Mouse (Mus musculus): ENCODE results near the gene Cmtm7. TPM values are rescaled to one million over a fixed set of nuclear protein-coding genes. Genes with fewer than 3 reads are reported as not detected.

Cmtm7 gene
- total RNA-seq, 2 experiments from 2014 or later = 84.2 to 111 TPM

DNA sequence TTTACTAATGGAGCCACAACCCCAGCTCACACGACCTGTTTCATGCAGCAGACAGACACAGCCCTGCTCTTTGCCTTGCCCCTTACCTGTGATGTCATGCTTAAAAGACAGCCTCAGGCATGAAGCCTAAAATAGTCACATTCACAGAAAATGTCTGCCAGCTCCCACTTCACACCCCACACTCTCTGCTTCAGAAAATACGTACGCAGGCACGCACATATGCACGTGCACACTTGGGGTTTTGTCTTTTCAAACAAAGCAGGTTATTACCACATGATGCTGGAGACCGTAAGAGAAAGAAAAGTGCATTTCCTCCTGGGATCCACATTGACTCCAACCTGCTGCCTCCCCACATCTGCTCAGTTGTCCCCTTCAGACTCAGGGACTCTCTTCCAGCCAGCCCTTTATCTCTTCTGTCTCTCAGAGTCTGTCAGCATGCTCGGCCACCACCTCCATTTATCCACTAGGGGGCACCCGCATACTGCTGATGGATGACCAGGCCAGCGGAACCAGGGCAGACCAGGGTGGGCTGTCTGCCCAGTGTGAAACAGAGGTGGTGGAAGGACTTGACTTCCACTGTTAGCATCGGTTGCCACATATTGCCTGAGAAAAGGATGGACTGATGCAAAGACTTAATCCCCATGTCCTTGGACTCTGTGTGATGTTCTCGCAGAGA lies 15.8 kb upstream of the Cmtm7 start:
- peak; percentile 77 for ATAC-seq (replicated peaks; ENCODE audit: low FRiP score, poor library complexity, severe bottlenecking)

DNA sequence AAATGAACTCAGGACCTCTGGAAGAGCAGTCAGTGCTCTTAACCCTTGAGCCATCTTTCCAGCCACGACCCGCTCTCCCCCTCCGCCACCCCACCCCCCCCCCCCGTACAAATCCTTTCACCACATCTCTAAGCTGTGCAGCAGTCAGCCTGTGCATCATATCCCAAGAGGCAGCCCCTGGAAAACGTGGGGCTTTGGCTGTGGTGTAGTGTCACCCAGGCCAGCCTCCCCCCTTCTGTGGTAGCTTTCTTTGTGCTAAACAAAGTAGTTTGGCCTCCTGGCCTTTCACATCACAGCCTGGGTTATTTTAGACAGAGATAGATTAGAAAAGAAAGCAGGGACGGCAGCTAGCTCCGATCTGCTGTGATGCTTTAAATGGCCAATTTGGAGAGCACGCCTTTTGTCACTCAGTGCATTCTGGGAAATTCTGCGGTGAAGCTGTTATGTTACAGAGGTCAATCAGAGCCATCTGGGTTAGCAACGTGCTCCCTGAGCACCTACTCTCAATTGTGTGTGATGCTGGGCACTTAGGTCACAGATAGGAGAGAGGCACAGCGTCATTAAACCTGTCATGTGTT lies 14.9 kb upstream of the Cmtm7 start:
- no peak for ATAC-seq (replicated peaks; ENCODE audit: low FRiP score, poor library complexity, severe bottlenecking)

DNA sequence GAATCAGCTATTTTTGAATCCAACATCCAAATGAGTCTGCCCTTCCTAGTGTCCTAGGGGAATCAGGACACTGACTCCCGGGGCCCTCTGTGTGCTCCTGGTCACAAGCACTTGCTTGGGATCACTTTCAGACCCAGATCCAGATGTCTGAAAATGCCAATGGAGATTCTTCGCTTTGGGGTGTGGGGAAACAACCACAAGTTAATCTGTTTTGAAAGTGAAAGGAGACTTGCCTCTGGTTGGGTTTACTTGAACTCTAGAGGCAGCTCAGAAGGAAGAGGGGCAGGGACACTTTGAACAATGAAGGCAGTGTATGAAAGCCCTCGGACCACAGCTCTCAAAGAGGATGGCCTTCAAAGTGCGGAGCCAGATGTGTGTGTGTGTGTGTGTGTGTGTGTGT lies 12.8 kb upstream of the Cmtm7 start:
- ATAC-seq (replicated peaks; ENCODE audit: low FRiP score, poor library complexity, severe bottlenecking) = no peak

DNA sequence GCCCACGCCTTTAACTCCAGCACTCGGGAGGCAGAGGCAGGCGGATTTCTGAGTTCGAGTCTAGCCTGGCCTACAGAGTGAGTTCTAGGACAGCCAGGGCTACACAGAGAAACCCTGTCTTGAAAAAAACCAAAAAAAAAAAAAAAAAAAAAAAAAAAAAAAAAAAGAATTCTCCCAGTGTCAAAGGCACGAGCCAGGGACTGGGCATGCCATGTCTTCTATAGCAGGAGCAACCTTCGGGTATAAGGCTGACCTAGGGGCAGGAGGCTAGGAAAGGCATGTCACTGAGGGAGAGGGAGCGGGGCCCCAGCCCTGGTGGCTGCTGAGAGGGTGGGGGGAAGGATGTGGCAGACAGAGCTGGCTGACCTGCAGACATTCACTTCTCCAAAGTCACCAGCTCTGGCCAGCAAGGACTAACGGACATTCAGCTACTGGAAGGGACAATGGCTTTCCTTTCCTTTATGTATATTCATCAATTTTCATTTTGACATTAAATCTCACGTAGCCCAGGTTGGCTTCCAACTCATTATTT lies 12.2 kb upstream of the Cmtm7 start:
- ATAC-seq (replicated peaks; ENCODE audit: low FRiP score, poor library complexity, severe bottlenecking) = no peak

DNA sequence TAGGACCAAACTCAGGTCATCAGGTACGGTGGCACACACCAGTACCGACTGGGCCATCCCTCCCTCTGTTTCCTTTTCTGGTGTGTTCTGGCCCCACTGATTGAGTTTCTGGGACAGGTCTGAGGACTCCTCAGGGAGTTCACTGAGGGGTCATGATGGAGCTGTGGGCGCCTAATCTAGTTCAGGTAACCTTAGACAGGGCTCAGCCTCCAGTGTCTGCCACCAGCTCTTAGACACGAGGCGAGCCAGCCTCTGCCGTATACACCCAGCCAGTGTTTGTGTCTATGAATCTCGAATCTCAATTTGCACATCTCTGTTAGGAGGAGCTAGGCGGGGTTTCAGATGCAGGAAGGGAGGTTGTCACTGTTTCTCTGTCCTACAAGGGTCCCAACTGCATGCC lies 8.3 kb upstream of the Cmtm7 start:
- no peak for ATAC-seq (replicated peaks; ENCODE audit: low FRiP score, poor library complexity, severe bottlenecking)

DNA sequence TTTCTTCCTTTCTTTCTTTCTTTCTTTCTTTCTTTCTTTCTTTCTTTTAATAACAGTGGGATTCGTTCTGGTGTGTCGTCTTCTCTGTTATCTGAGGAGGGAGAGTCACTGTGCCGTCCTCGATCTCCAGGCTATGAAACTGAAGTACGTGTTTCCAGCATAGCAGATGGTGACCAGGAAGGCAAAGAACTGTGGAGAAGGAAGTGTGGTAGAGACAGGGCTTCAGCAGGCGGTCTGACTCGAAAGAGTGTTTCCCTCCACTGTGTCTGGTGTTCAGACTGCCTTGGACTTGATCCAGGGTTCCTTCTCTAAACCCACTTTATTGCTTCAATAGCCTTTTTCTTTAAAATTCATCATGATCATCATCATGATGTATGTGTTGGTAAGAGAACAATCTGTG lies 7.9 kb upstream of the Cmtm7 start:
- no peak for ATAC-seq (replicated peaks; ENCODE audit: low FRiP score, poor library complexity, severe bottlenecking)

DNA sequence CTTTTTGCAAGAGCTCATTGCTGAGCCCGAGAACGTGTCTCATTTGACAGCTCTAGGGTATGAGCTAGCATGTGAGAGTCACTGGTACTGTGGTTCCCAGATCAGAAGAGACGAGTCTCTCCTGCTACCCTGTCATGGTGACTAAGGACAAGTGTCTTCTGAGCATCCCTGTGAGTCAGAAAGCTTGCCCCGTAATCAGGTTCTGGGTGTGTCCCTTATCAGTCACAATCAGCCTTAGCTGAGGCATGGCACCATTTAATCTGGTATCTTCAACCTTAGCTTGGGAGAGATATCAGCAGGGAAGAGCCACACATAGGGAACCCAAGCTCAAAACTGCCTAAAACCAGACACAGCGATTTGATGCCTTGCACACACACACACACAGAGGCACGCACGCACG lies 7.0 kb upstream of the Cmtm7 start:
- no peak for ATAC-seq (replicated peaks; ENCODE audit: low FRiP score, poor library complexity, severe bottlenecking)

DNA sequence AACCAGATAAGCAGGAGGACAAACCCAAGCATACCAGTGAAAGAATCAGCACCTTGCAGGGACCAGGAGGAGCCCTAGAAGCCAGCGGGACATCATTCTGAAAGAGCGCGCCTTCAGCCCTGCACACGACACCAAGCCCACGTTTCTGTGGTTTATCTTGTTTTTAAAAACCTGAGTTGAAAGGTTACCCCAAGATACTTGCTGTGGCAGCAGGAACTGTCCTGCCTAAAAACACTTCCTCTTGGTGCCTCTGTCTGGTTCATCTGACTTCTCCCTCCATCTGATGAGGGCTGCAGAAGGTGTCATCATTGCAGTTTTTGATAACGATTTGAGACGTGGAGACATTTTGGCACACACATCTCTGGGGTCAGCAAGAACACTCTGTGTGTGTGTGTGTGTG lies 6.1 kb upstream of the Cmtm7 start:
- no peak for ATAC-seq (replicated peaks; ENCODE audit: low FRiP score, poor library complexity, severe bottlenecking)

DNA sequence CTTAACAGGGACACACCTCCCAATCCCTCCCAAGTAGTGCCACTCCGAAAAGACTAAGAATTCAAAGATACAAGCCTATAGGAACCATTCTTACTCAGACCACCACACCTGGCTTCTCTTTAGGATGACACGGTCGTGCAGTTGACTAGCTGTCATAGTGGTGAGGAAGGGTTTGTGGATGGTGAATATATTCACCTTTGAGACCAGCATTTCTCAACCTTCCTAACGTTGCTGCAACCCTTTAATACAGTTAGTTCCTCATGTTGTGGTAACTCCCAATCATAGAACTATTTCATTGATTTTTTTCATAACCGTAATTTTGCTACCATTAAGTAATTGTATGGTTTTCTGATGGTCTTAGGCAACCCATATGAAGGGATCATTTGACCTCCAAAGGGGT lies 5.5 kb upstream of the Cmtm7 start:
- no peak for ATAC-seq (replicated peaks; ENCODE audit: low FRiP score, poor library complexity, severe bottlenecking)

DNA sequence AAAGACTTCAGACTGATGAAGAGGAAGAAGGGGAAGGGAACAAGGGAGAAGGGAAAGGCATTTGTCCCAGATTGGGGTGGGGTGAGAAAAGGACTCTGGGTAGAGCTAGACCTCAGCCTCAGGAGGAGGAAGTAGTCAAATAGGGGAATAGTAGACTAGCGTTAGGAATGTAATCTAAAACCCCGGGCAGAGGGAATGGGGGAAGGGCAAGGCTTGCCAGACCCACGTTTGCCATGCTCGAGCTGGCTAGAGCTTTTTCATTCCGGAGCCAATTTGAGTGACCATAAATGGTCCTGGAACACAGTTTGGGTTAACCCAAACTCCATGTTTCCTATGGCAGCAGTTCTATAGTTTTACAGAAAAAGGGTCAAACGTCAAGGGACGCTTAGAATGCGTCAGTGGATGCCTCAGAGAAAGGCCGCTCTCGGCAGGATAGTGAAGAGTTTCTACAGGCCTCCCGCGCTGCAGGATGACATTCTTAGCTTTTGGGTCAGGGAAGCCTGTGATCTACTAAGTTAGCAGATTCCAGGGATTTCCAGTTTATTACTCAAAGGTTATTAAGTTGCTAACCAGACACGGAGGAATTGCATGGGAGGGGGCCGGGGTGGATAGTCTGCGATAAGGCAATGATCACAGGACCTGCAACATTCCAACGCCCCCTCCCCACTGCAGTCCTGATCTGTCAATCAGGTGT lies 3.9 kb upstream of the Cmtm7 start:
- ATAC-seq (replicated peaks; ENCODE audit: low FRiP score, poor library complexity, severe bottlenecking) = no peak

DNA sequence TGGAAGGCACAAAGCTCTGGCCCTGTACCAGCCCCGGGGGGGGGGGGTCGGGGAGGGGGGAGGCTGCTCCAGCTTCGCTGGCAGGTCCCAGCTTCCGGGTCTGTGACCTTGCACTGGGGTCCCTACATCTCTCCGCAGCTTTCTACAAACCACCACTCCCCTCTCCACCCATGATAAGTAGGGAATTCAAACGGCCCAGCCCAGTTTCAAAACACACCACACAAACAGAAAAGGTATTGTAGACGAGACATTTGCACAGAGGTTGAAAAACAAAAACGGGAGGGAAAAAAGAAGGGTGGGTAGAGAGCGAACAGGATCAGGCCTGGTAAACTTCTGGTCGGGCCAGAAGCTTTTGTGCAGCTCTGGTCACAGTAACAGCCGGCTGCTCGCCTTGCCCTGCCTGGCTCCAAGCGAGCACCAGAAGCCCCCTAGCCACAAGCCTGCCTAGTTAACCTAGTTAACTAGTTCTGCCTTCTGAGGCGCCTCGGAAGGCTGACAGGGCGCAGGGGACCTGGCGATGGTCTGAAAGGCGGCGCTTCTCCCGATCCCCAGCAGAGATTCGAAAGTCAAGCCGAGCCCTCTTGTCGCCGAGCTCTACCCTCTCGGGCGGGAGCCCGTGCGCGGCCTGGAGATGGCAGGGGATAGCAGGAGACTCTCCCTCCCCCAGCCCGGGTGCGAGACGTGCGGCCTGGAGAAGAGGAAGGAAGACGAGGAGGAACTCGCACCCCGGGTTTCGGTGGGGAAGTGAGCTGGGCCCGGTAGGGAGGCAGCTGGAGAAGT lies 720 bp downstream of the Cmtm7 start:
- ATAC-seq (replicated peaks; ENCODE audit: low FRiP score, poor library complexity, severe bottlenecking) = 0 out of 2 replicates have a peak, but pooled peaks have one; percentile 18

DNA sequence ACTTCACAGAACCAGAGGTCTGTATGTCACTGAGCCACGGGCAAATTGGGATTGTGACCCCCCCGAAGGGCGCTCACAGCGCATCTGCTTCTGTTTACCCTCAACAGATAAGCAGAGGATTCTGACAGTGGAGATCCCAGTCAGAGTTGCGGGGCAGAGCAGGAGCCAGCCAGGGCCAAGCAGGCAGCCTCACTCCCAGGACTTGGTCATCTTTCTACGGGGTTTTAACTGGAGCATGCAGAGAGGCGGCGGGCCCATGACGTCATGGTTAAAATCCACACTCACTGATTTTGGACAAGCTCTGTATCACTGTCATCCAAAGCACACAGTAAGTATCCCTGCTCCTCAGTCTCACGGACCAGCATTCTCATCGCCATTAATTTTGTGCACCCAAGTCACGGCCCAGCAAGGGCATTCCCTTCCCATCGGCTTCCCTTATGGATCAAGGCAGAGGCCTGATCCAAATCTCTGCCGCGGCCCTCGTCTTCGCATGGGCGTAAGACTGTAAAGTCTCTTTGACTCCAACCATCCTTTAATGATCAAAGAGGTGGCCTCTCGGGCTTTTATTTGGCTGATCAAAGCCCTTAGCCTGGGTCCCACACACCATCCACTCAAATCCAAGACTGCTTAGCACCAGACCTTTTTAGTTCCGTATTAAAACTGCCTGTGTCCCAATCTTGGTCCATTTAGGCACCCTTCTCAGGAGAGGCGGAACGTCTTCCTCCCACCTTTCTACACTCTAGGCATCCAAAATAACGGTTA lies 1.5 kb downstream of the Cmtm7 start:
- ATAC-seq (replicated peaks; ENCODE audit: low FRiP score, poor library complexity, severe bottlenecking) = no peak

DNA sequence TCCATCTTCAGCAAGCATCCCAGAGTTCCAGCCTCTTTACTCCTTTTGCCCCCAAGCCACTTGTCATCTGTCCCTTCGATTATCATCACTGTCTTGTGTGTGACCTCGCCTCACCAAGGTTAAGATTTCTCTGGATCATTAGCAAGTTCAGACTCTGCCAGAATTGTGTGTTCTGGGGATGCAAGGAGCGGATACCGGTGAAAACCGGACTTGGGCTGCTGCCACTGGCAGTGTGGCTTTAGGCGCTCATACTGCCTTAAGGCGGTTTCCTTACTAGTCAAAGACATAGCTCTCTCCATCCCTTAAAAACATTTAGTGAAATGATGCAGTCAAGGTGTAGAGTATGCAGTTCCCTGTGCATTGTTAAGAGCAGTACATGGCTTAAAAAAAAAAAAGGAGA lies 2.8 kb downstream of the Cmtm7 start:
- ATAC-seq (replicated peaks; ENCODE audit: low FRiP score, poor library complexity, severe bottlenecking) = no peak

DNA sequence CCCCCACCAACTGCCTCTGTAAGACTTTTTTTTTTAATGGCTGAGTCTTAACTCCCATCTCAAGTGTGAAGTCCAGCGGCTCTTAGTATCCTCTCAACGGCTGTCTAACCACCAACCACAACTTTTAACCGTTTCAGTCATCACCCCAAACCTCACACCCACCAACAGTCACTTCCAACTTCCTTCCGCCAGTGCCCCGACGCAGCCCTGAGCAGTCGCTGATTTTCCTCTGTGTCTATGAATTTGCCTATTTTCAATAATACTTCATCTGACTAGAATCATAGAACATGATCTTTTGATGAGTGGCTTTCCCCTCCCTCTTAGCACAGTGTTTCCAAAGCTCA lies 3.6 kb downstream of the Cmtm7 start:
- ATAC-seq (replicated peaks; ENCODE audit: low FRiP score, poor library complexity, severe bottlenecking) = no peak

DNA sequence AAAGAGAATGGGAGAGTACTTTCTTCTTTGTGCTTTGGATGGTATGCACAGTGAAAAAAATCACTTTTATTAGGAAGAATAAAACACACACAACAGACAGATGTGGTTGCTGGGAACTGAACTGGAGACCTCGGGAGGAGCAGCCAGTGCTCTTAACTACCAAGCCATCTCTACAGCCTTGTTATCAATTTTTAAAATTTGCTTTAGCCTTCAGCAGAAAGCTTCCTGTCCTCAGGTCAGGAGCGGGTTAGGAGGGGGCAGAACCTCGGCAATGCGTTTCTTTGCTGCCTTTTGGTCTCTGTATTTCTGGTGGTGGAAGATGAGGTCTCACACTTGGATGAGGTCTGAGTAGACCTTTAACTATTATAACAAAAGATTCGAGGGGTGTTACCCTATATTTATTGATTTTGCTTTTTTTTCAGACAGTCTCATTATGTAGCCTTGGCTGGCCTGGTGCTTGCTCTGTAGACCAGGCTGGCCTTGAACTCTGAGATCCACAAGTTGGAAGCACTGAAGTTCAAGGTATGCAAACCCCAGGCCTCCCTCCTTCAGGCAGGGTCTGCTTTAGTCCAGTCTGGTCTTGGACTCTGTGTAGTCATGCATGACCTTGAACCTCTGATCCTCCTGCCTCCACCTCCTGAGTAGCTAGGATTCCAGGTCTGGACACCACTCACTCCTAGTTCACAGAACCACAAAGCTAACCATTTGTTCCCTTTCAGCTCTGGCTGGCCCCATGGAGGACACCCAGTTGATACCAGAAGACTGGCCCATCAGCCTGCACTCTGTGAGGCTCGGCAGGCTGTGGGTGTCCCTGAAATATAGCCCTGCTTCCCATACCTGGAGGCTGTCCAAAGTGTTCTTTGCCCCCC lies 4.2 kb downstream of the Cmtm7 start:
- ATAC-seq (replicated peaks; ENCODE audit: low FRiP score, poor library complexity, severe bottlenecking) = no peak

DNA sequence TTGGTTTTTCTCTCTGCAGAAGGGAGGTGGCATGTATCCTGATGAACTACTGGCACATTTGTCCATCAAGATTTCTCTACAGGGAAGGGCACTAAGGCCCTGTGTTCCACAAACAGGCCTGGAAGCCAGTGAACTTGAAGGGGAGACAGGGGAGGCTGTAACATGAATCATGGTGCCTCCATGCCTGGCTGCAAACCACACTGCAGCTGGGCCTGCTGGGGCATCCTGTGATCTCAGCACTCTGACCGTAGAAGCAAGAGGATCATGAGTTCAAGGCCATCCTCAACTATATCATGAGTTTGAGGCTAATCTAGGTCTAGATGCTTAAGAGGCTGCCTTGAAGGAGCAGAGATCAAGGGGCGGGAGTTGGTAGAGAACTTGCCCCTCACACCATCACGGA lies 5.3 kb downstream of the Cmtm7 start:
- ATAC-seq (replicated peaks; ENCODE audit: low FRiP score, poor library complexity, severe bottlenecking) = no peak

DNA sequence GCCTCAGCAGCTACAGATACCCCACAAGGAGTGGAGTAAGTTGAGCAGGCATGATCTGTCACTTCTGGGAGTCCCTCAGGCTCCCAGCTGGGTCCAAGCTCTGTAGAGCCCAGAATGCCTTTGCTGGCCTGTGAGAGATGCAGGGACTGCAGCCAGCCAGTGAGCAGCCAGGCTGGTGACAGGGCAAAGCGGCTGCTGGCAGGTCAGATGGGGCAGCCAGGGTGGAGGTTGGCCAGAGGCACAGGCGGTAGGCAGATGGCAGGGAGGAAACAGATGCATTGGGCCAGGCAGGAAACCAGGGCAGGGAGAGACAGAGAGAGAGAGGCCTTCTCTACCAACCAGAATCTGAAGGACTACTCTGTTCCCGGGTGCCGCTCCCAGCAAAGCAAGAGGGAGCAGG lies 6.4 kb downstream of the Cmtm7 start:
- no peak for ATAC-seq (replicated peaks; ENCODE audit: low FRiP score, poor library complexity, severe bottlenecking)

DNA sequence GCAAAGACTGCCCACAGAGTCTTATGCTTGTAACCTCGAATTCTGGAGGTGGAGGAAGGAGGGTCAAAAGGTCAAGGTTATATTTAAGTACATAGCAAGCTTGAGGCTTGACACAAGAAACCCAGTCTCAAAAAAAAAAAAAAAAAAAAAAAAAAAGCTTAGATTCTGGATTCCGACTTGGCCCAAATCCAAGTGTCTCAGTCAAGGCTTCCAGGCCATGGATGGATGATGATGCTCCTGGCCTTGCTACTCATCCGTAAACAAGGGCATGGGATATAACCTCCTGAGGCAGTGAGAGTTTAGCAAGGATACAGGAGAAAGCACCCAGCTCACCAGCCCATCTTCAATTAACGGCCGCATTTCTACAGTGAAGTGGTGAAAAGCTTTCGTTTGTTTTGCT lies 7.0 kb downstream of the Cmtm7 start:
- no peak for ATAC-seq (replicated peaks; ENCODE audit: low FRiP score, poor library complexity, severe bottlenecking)

DNA sequence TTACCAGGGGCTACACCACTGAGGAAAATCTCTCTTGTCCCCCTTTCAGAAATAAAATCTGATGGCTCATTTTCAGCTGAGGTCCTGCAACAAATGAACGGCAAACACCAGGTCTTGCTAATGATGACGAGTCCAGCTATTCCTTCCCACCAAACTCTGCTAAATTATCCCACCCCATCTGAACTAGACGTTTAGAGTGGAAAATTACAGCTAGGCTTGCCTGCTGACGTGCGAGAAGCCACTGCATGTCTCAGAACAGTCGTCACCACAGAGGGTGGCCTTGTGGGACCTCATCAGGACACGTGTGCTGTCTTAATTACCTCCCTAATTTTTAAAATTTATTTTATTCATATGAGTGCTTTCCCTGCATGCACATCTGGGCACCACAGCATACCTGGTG lies 10.1 kb downstream of the Cmtm7 start:
- no peak for ATAC-seq (replicated peaks; ENCODE audit: low FRiP score, poor library complexity, severe bottlenecking)
